Mouse (Mus musculus) cerebellum, adult 18-20 months (tissue): ENCODE measurements at regions not wholly inside any gene's neighbourhood (a gene's known extent, or its start where the extent isn't known, plus 50 kb on each side); places are given as distances from the start of the nearest gene placed in this dataset.

ENCODE experiments used
- DNase-seq, 2 experiments: peaks; one replicate each; pipeline ENCODE4 v3.0.0; 2021

- DNase-seq = no peak
These were observed 74.6 kb upstream of the Gm4894 start for GRCm38 (mm10) chr9:49175586-49176286.

GRCm38 (mm10) chr9:49178561-49178960, 71.8 kb upstream of the Gm4894 start:
- peak; percentile 73 to 86 for DNase-seq

- DNase-seq = peak; percentile 56 to 69
These were observed 65.5 kb upstream of the Gm4894 start for GRCm38 (mm10) chr9:49184786-49185185.

GRCm38 (mm10) chr9:49189426-49189825, 60.9 kb upstream of the Gm4894 start:
- DNase-seq = peak; percentile 71 to 82

- DNase-seq = no peak
These were observed 57.6 kb upstream of the Gm4894 start for GRCm38 (mm10) chr9:49192776-49193175.
